Mouse (Mus musculus): ENCODE results near the gene Tenm4.

The Tenm4 gene

GRCm38 (mm10) chr7:96170924-96171595 lies at the start of gene Tenm4:
Tenm4 (plus strand) TSS chr7:96171246.
- DNase-seq (ENCODE audit: low spot score), result no peak

GRCm38 (mm10) chr7:96130763-96131162 lies 40.3 kb upstream of the Tenm4 start:
- DNase-seq (ENCODE audit: low spot score), result no peak

GRCm38 (mm10) chr7:96131175-96131574 lies 39.9 kb upstream of the Tenm4 start:
- no peak for DNase-seq (ENCODE audit: low spot score)

- DNase-seq (ENCODE audit: low spot score), result no peak
Measured at GRCm38 (mm10) chr7:96136497-96136961, 34.5 kb upstream of the Tenm4 start.

GRCm38 (mm10) chr7:96141876-96142275 lies 29.2 kb upstream of the Tenm4 start:
- DNase-seq (ENCODE audit: low spot score), result no peak

- DNase-seq (ENCODE audit: low spot score), result peak; percentile 49
Measured at GRCm38 (mm10) chr7:96142973-96143596, 28.0 kb upstream of the Tenm4 start.

GRCm38 (mm10) chr7:96147436-96147835 lies 23.6 kb upstream of the Tenm4 start:
- DNase-seq (ENCODE audit: low spot score), result no peak

GRCm38 (mm10) chr7:96148191-96148590 lies 22.9 kb upstream of the Tenm4 start:
- DNase-seq (ENCODE audit: low spot score), result no peak

- peak; percentile 39 for DNase-seq (ENCODE audit: low spot score)
Measured at GRCm38 (mm10) chr7:96151277-96151676, 19.8 kb upstream of the Tenm4 start.

- no peak for DNase-seq (ENCODE audit: low spot score)
Measured at GRCm38 (mm10) chr7:96151961-96152360, 19.1 kb upstream of the Tenm4 start.

- no peak for DNase-seq (ENCODE audit: low spot score)
Measured at GRCm38 (mm10) chr7:96152431-96152830, 18.6 kb upstream of the Tenm4 start.

- DNase-seq (ENCODE audit: low spot score), result peak; percentile 52
Measured at GRCm38 (mm10) chr7:96152924-96153359, 18.1 kb upstream of the Tenm4 start.

- DNase-seq (ENCODE audit: low spot score), result no peak
Measured at GRCm38 (mm10) chr7:96154025-96154424, 17.0 kb upstream of the Tenm4 start.

- no peak for DNase-seq (ENCODE audit: low spot score)
Measured at GRCm38 (mm10) chr7:96156481-96157255, 14.4 kb upstream of the Tenm4 start.

- no peak for DNase-seq (ENCODE audit: low spot score)
Measured at GRCm38 (mm10) chr7:96164141-96164540, 6.9 kb upstream of the Tenm4 start.

GRCm38 (mm10) chr7:96168921-96169320 lies 2.1 kb upstream of the Tenm4 start:
- DNase-seq (ENCODE audit: low spot score), result peak; percentile 31

GRCm38 (mm10) chr7:96171596-96172563 lies 834 bp downstream of the Tenm4 start:
- no peak for DNase-seq (ENCODE audit: low spot score)

GRCm38 (mm10) chr7:96176781-96177180 lies 5.7 kb downstream of the Tenm4 start:
- DNase-seq (ENCODE audit: low spot score), result no peak

- DNase-seq (ENCODE audit: low spot score), result no peak
Measured at GRCm38 (mm10) chr7:96181751-96182150, 10.7 kb downstream of the Tenm4 start.

GRCm38 (mm10) chr7:96183195-96183594 lies 12.1 kb downstream of the Tenm4 start:
- DNase-seq (ENCODE audit: low spot score), result no peak

- DNase-seq (ENCODE audit: low spot score), result no peak
Measured at GRCm38 (mm10) chr7:96185411-96185810, 14.4 kb downstream of the Tenm4 start.

Data from ovary, postnatal 14 days (tissue).